8 mouse cellular contexts compared by ENCODE assay signal in genomic region chr3:108554587-108555312, GRCm38 (mm10). TPM values are rescaled to one million over a fixed set of nuclear protein-coding genes. Genes with fewer than 3 reads are reported as not detected.
DNase-seq lines count a peak whose midpoint lies in the region; ATAC-seq and TF ChIP-seq lines count a peak whose summit lies in the region.

No protein-coding gene starts in this region.

- H3K4me2 ChIP-seq in CH12.LX (ENCODE audit: insufficient read depth, low read depth, poor library complexity, severe bottlenecking) = no peak overlapping the region
- H3K4me2 ChIP-seq in forebrain, embryonic 11.5 days (ENCODE audit: low read depth, low read length, severe bottlenecking) = peak overlapping the region; percentile 78
- H3K4me2 ChIP-seq in heart, postnatal 0 days (ENCODE audit: low read depth, low read length) = peak overlapping the region; percentile 84
- H3K4me2 ChIP-seq in liver, embryonic 16.5 days (ENCODE audit: low read depth, low read length) = peak overlapping the region; percentile 79
- H3K4me2 ChIP-seq in neural tube, embryonic 13.5 days = peak overlapping the region; percentile 63

- TF ChIP-seq POLR2A in CH12.LX (IDR thresholded peaks at IDR 0.05; ENCODE audit: low read depth, low read length) = peak; percentile 100
- peak; percentile 100 for TF ChIP-seq POLR2A in testis, adult 2 months (IDR thresholded peaks at IDR 0.05; ENCODE audit: control insufficient read depth, low read depth, low read length)

- no peak for TF ChIP-seq EP300 in CH12.LX (IDR thresholded peaks at IDR 0.05; ENCODE audit: low read length)
- peak; percentile 35; the same call in 1 of the 2 replicates for TF ChIP-seq EP300 in heart, postnatal 0 days (IDR thresholded peaks at IDR 0.05; ENCODE audit: low read depth)

- dilution Hi-C loops in CH12.LX (cut with MboI; ENCODE audit: extremely low pct_ligation_motif_present, extremely low pct_unique_long_range_greater_than_20kb, low sequenced_read_pairs) = no loop called here

- H3K9ac ChIP-seq in CH12.LX (ENCODE audit: insufficient read depth, low read depth) = peak overlapping the region; percentile 98
- H3K9ac ChIP-seq in forebrain, embryonic 11.5 days (ENCODE audit: low read length) = peak overlapping the region; percentile 98
- peak overlapping the region; percentile 86 for H3K9ac ChIP-seq in heart, postnatal 0 days (replicated peaks; ENCODE audit: low read depth, low read length)
- H3K9ac ChIP-seq in liver, embryonic 16.5 days (ENCODE audit: low read depth, low read length) = peak overlapping the region; percentile 88
- H3K9ac ChIP-seq in neural tube, embryonic 13.5 days = peak overlapping the region; percentile 96

- H3K9me3 ChIP-seq in CH12.LX (replicated peaks; ENCODE audit: low read length) = no peaks in the 10 kb centered on the region
- no peaks in the 10 kb centered on the region for H3K9me3 ChIP-seq in forebrain, embryonic 11.5 days (ENCODE audit: control insufficient read depth, low read length)
- H3K9me3 ChIP-seq in heart, postnatal 0 days (replicated peaks; ENCODE audit: control insufficient read depth, low read length) = no peaks in the 10 kb centered on the region
- H3K9me3 ChIP-seq in liver, embryonic 16.5 days (replicated peaks; ENCODE audit: control insufficient read depth, low read length) = no peaks in the 10 kb centered on the region
- H3K9me3 ChIP-seq in neural tube, embryonic 13.5 days = no peaks in the 10 kb centered on the region

- H3K27me3 ChIP-seq in CH12.LX (replicated peaks) = peaks cover 8% of the 10 kb centered on the region
- H3K27me3 ChIP-seq in forebrain, embryonic 11.5 days (ENCODE audit: control insufficient read depth, insufficient read depth, low read length) = no peaks in the 10 kb centered on the region
- H3K27me3 ChIP-seq in heart, postnatal 0 days (ENCODE audit: control insufficient read depth, insufficient read depth, low read length) = no peaks in the 10 kb centered on the region
- no peaks in the 10 kb centered on the region for H3K27me3 ChIP-seq in liver, embryonic 16.5 days (ENCODE audit: control insufficient read depth, insufficient read depth, low read depth, low read length)
- no peaks in the 10 kb centered on the region for H3K27me3 ChIP-seq in neural tube, embryonic 13.5 days
- no peaks in the 10 kb centered on the region for H3K27me3 ChIP-seq in testis, adult 2 months (ENCODE audit: control insufficient read depth, insufficient read depth, low read length)

- DNase-seq in CH12.LX (ENCODE audit: extremely low read depth) = peak; percentile 96
- peak; percentile 97 for DNase-seq in c-Kit-positive CD71-positive TER-119-negative erythroid progenitor cells, embryonic 14.5 days (ENCODE audit: low read depth)
- DNase-seq in forebrain, embryonic 11.5 days (ENCODE audit: low spot score) = peak; percentile 93
- DNase-seq in heart, postnatal 0 days (ENCODE audit: low spot score) = peak; percentile 96
- DNase-seq in kidney, postnatal 4 days = peak; percentile 94 to 95

- peak; percentile 82 to 86 for TF ChIP-seq CTCF in CH12.LX (conservative IDR thresholded peaks at IDR 0.05 in 1 of 2, IDR thresholded peaks at IDR 0.05 in 1 of 2; ENCODE audit: low read depth in 2 of 2, low read length in 2 of 2)
- TF ChIP-seq CTCF in heart, postnatal 0 days (IDR thresholded peaks at IDR 0.05; ENCODE audit: low read depth) = peak; percentile 96
- peak; percentile 67; the same call in 1 of the 2 replicates for TF ChIP-seq CTCF in testis, adult 2 months (IDR thresholded peaks at IDR 0.05; ENCODE audit: control insufficient read depth, insufficient read depth, insufficient replicate concordance, low read depth, low read length)

- ATAC-seq in forebrain, embryonic 11.5 days (replicated peaks; ENCODE audit: low FRiP score) = peak; percentile 95
- peak; percentile 98 for ATAC-seq in heart, postnatal 0 days (ENCODE audit: insufficient read depth, low read depth)
- peak; percentile 94 for ATAC-seq in liver, embryonic 16.5 days (ENCODE audit: low read depth)
- ATAC-seq in neural tube, embryonic 13.5 days (ENCODE audit: low read depth) = peak; percentile 96

- H3K79me2 ChIP-seq in CH12.LX (replicated peaks; ENCODE audit: control insufficient read depth, extremely low read depth, insufficient read depth, poor library complexity, severe bottlenecking) = no peaks in the 10 kb centered on the region

- TF ChIP-seq RAD21 in CH12.LX (IDR thresholded peaks at IDR 0.05; ENCODE audit: low read depth, low read length) = no peak; the same call in 1 of the 2 replicates

- WGBS in forebrain, embryonic 11.5 days = 18% methylated on average over 22 of the region's 22 CpGs
- 16% methylated on average over 22 of the region's 22 CpGs for WGBS in heart, postnatal 0 days
- 17% methylated on average over 22 of the region's 22 CpGs for WGBS in liver, embryonic 16.5 days (ENCODE audit: insufficient replicate concordance)
- WGBS in neural tube, embryonic 13.5 days = 18% methylated on average over 22 of the region's 22 CpGs

- peak overlapping the region; percentile 10; the same call in 1 of the 2 replicates for H3K27ac ChIP-seq in CH12.LX (ENCODE audit: insufficient read depth, low read depth)
- peak overlapping the region; percentile 83 for H3K27ac ChIP-seq in forebrain, embryonic 11.5 days (ENCODE audit: low read depth, low read length)
- peak overlapping the region; percentile 79 for H3K27ac ChIP-seq in heart, postnatal 0 days (ENCODE audit: low read depth)
- H3K27ac ChIP-seq in liver, embryonic 16.5 days (ENCODE audit: low read length) = peak overlapping the region; percentile 88
- H3K27ac ChIP-seq in neural tube, embryonic 13.5 days (replicated peaks) = peak overlapping the region; percentile 94
- H3K27ac ChIP-seq in testis, adult 2 months (ENCODE audit: control insufficient read depth, insufficient read depth, low read depth, low read length) = no peak overlapping the region

- peaks cover 12 to 28% of the 10 kb centered on the region in 2 experiments for H3K36me3 ChIP-seq in CH12.LX (replicated peaks in 1 of 2; ENCODE audit: control insufficient read depth in 1 of 2, insufficient read depth in 1 of 2, low read length in 1 of 2)
- no peaks in the 10 kb centered on the region; the same call in 1 of the 2 replicates for H3K36me3 ChIP-seq in forebrain, embryonic 11.5 days (ENCODE audit: control insufficient read depth, insufficient read depth, low read length)
- H3K36me3 ChIP-seq in heart, postnatal 0 days (replicated peaks; ENCODE audit: control insufficient read depth, insufficient read depth, low read length) = peaks cover 28% of the 10 kb centered on the region
- peaks cover 13% of the 10 kb centered on the region; the same call in 1 of the 2 replicates for H3K36me3 ChIP-seq in liver, embryonic 16.5 days (ENCODE audit: control insufficient read depth, insufficient read depth)
- H3K36me3 ChIP-seq in neural tube, embryonic 13.5 days = peaks cover 35% of the 10 kb centered on the region
- H3K36me3 ChIP-seq in testis, adult 2 months (ENCODE audit: control insufficient read depth, insufficient read depth, low read length) = no peaks in the 10 kb centered on the region; the same call in 1 of the 2 replicates

- 0 out of 4 replicates have a peak, but pooled peaks cover 3 to 4% of the 10 kb centered on the region in 2 experiments for H3K4me1 ChIP-seq in CH12.LX (ENCODE audit: control insufficient read depth in 1 of 2, insufficient read depth in 2 of 2)
- no peaks in the 10 kb centered on the region; the same call in 1 of the 2 replicates for H3K4me1 ChIP-seq in forebrain, embryonic 11.5 days (replicated peaks; ENCODE audit: control insufficient read depth, insufficient read depth, low read length)
- peaks cover 4% of the 10 kb centered on the region; the same call in 1 of the 2 replicates for H3K4me1 ChIP-seq in heart, postnatal 0 days (ENCODE audit: control insufficient read depth, insufficient read depth)
- H3K4me1 ChIP-seq in liver, embryonic 16.5 days (ENCODE audit: control insufficient read depth, low read depth, low read length) = peaks cover 17% of the 10 kb centered on the region
- peaks cover 7% of the 10 kb centered on the region for H3K4me1 ChIP-seq in neural tube, embryonic 13.5 days (replicated peaks)
- H3K4me1 ChIP-seq in testis, adult 2 months (ENCODE audit: control insufficient read depth, insufficient read depth, low read length) = no peaks in the 10 kb centered on the region; the same call in 1 of the 2 replicates

- H3K4me3 ChIP-seq in CH12.LX (replicated peaks in 1 of 3; ENCODE audit: low read depth in 2 of 3, low read length in 2 of 3, poor library complexity in 1 of 3) = peak overlapping the region; percentile 46 to 98 (median 87)
- H3K4me3 ChIP-seq in forebrain, embryonic 11.5 days (ENCODE audit: low read depth, low read length) = peak overlapping the region; percentile 91
- peak overlapping the region; percentile 70 for H3K4me3 ChIP-seq in heart, postnatal 0 days (ENCODE audit: low read depth, low read length)
- peak overlapping the region; percentile 83 for H3K4me3 ChIP-seq in liver, embryonic 16.5 days (ENCODE audit: low read depth, low read length)
- H3K4me3 ChIP-seq in neural tube, embryonic 13.5 days = peak overlapping the region; percentile 75
- peak overlapping the region; percentile 87 for H3K4me3 ChIP-seq in testis, adult 2 months (ENCODE audit: control insufficient read depth, low read depth, low read length)

- in situ Hi-C loops in CH12.LX (cut with MboI; ENCODE audit: low pct_ligation_motif_present, low pct_unique_long_range_greater_than_20kb, low sequenced_read_pairs) = loop anchor here (10.0 kb wide), 1 partner anchor 90 kb away; no protein-coding TSS in a partner anchor

RNA-seq across cellular contexts. Expression of gene Tmem167b, which starts 7.5 kb away (rescaled TPM):
- total RNA-seq in CH12.LX (2012; rRNA removed) = 11.3 and 12.0 TPM in 2 replicates
- 18.4 and 18.7 TPM in 2 replicates for total RNA-seq in CH12.LX (2014; rRNA removed)
- 13.1 and 14.4 TPM in 2 replicates for polyA plus RNA-seq in CH12.LX (2012; ENCODE audit: insufficient read length, low read depth)
- polyA plus RNA-seq in forebrain, embryonic 11.5 days (2014; fragmentation: Nextera tagmentation; extraction: Ambion mirVana) = 49.4 and 53.3 TPM in 2 replicates
- 22.4 and 34.6 TPM in 2 replicates for total RNA-seq in heart, postnatal 0 days (2014; rRNA removed; ENCODE audit: low replicate concordance)
- 25.4 and 25.8 TPM in 2 replicates for polyA plus RNA-seq in heart, postnatal 0 days (2015; fragmentation: Nextera tagmentation; extraction: Ambion mirVana)
- polyA plus RNA-seq in liver, embryonic 16.5 days (2015; fragmentation: Nextera tagmentation; extraction: Ambion mirVana) = 16.1 and 16.8 TPM in 2 replicates
- 57.2 and 58.4 TPM in 2 replicates for polyA plus RNA-seq in neural tube, embryonic 13.5 days (2015; fragmentation: Nextera tagmentation; extraction: Ambion mirVana)
- polyA plus RNA-seq in testis, adult 2 months (2012; rRNA removed) = 3.2 and 4.0 TPM in 2 replicates

RNA-seq across cellular contexts. Expression of gene Taf13, which starts 16.7 kb away (rescaled TPM):
- total RNA-seq in CH12.LX (2012; rRNA removed) (9.6 and 10.0 TPM in 2 replicates), CH12.LX (2014; rRNA removed) (10.3 and 12.0 TPM in 2 replicates)
- 19.7 and 20.9 TPM in 2 replicates for polyA plus RNA-seq in CH12.LX (2012; ENCODE audit: insufficient read length, low read depth)
- polyA plus RNA-seq in forebrain, embryonic 11.5 days (2014; fragmentation: Nextera tagmentation; extraction: Ambion mirVana) = 55.3 and 63.1 TPM in 2 replicates
- 6.0 and 9.9 TPM in 2 replicates for total RNA-seq in heart, postnatal 0 days (2014; rRNA removed; ENCODE audit: low replicate concordance)
- polyA plus RNA-seq in heart, postnatal 0 days (2015; fragmentation: Nextera tagmentation; extraction: Ambion mirVana) = 29.6 and 30.3 TPM in 2 replicates
- 8.9 and 10.3 TPM in 2 replicates for polyA plus RNA-seq in liver, embryonic 16.5 days (2015; fragmentation: Nextera tagmentation; extraction: Ambion mirVana)
- 71.4 and 76.0 TPM in 2 replicates for polyA plus RNA-seq in neural tube, embryonic 13.5 days (2015; fragmentation: Nextera tagmentation; extraction: Ambion mirVana)
- 7.3 and 12.1 TPM in 2 replicates for polyA plus RNA-seq in testis, adult 2 months (2012; rRNA removed)

RNA-seq across cellular contexts. Expression of gene 5330417C22Rik, which starts 18.4 kb away (rescaled TPM):
- 0.13 and 0.17 TPM in 2 replicates for total RNA-seq in CH12.LX (2012; rRNA removed)
- 0.05 TPM in 1 of 2 replicates, not detected in the other for total RNA-seq in CH12.LX (2014; rRNA removed)
- polyA plus RNA-seq in CH12.LX (2012; ENCODE audit: insufficient read length, low read depth) = 0.26 and 0.27 TPM in 2 replicates
- polyA plus RNA-seq in forebrain, embryonic 11.5 days (2014; fragmentation: Nextera tagmentation; extraction: Ambion mirVana) = 2.2 and 2.8 TPM in 2 replicates
- 0.04 and 0.62 TPM in 2 replicates for total RNA-seq in heart, postnatal 0 days (2014; rRNA removed; ENCODE audit: low replicate concordance)
- 0.34 and 1.6 TPM in 2 replicates for polyA plus RNA-seq in heart, postnatal 0 days (2015; fragmentation: Nextera tagmentation; extraction: Ambion mirVana)
- 0.21 and 0.63 TPM in 2 replicates for polyA plus RNA-seq in liver, embryonic 16.5 days (2015; fragmentation: Nextera tagmentation; extraction: Ambion mirVana)
- polyA plus RNA-seq in neural tube, embryonic 13.5 days (2015; fragmentation: Nextera tagmentation; extraction: Ambion mirVana) = 6.9 and 10.6 TPM in 2 replicates
- polyA plus RNA-seq in testis, adult 2 months (2012; rRNA removed) = 144 and 149 TPM in 2 replicates

RNA-seq across cellular contexts. Expression of gene 1700013F07Rik, which starts 20.8 kb away (rescaled TPM):
- 2.5 TPM in 1 of 2 replicates, not detected in the other for total RNA-seq in CH12.LX (2012; rRNA removed)
- 0.38 TPM in 1 of 2 replicates, not detected in the other for total RNA-seq in CH12.LX (2014; rRNA removed)
- 0.94 TPM in 1 of 2 replicates, not detected in the other for polyA plus RNA-seq in CH12.LX (2012; ENCODE audit: insufficient read length, low read depth)
- 0.63 and 0.68 TPM in 2 replicates for polyA plus RNA-seq in forebrain, embryonic 11.5 days (2014; fragmentation: Nextera tagmentation; extraction: Ambion mirVana)
- total RNA-seq in heart, postnatal 0 days (2014; rRNA removed; ENCODE audit: low replicate concordance) = not detected in 2 replicates
- polyA plus RNA-seq in heart, postnatal 0 days (2015; fragmentation: Nextera tagmentation; extraction: Ambion mirVana) = not detected in 2 replicates
- not detected in 2 replicates for polyA plus RNA-seq in liver, embryonic 16.5 days (2015; fragmentation: Nextera tagmentation; extraction: Ambion mirVana)
- 0.42 TPM in 1 of 2 replicates, not detected in the other for polyA plus RNA-seq in neural tube, embryonic 13.5 days (2015; fragmentation: Nextera tagmentation; extraction: Ambion mirVana)
- 680 and 743 TPM in 2 replicates for polyA plus RNA-seq in testis, adult 2 months (2012; rRNA removed)

RNA-seq across cellular contexts. Expression of gene Wdr47, which starts 36.3 kb away (rescaled TPM):
- total RNA-seq in CH12.LX (2012; rRNA removed) (2.2 and 2.4 TPM in 2 replicates), CH12.LX (2014; rRNA removed) (1.7 and 2.7 TPM in 2 replicates)
- polyA plus RNA-seq in CH12.LX (2012; ENCODE audit: insufficient read length, low read depth) = 2.7 and 4.6 TPM in 2 replicates
- 30.1 and 32.2 TPM in 2 replicates for polyA plus RNA-seq in forebrain, embryonic 11.5 days (2014; fragmentation: Nextera tagmentation; extraction: Ambion mirVana)
- 4.3 and 8.5 TPM in 2 replicates for total RNA-seq in heart, postnatal 0 days (2014; rRNA removed; ENCODE audit: low replicate concordance)
- 4.3 and 5.2 TPM in 2 replicates for polyA plus RNA-seq in heart, postnatal 0 days (2015; fragmentation: Nextera tagmentation; extraction: Ambion mirVana)
- polyA plus RNA-seq in liver, embryonic 16.5 days (2015; fragmentation: Nextera tagmentation; extraction: Ambion mirVana) = 1.4 and 1.9 TPM in 2 replicates
- 78.2 and 85.0 TPM in 2 replicates for polyA plus RNA-seq in neural tube, embryonic 13.5 days (2015; fragmentation: Nextera tagmentation; extraction: Ambion mirVana)
- polyA plus RNA-seq in testis, adult 2 months (2012; rRNA removed) = 11.2 and 14.3 TPM in 2 replicates

Comparison
In these comparisons a context has a peak if more than half of its experiments do, and no peak if none do; other contexts are left out.
1. RNA of gene 5330417C22Rik, which starts 18.4 kb away (polyA plus RNA-seq): 144 to 149 TPM in testis, adult 2 months; 6.9 to 10.6 TPM in neural tube, embryonic 13.5 days, 2.2 to 2.8 TPM in forebrain, embryonic 11.5 days, 0.21 to 0.63 TPM in liver, embryonic 16.5 days, 0.34 to 1.6 TPM in heart, postnatal 0 days and 0.26 to 0.27 TPM in CH12.LX; every median in the first group is over 10 times any median in the second.
2. Peak in every context shown above with its lines, with median percentiles within 50 percentile points of each other: DNase-seq, H3K4me3 ChIP-seq, H3K9ac ChIP-seq, CTCF ChIP-seq and ATAC-seq.